Mouse (Mus musculus) olfactory bulb, adult 2 months (tissue): ENCODE data around the gene H2-Oa.

ENCODE experiments used
- CTCF ChIP-seq: fragments of 200-500 bp; IDR thresholded peaks from 2 replicates; pipeline ENCODE4 v1.5.1; 2012; ENCODE audit warnings: low read depth, mild to moderate bottlenecking, low read length, moderate library complexity; ENCODE audit not compliant: insufficient read depth
- POLR2A ChIP-seq: fragments of 200-500 bp; IDR thresholded peaks from 2 replicates; pipeline ENCODE4 v1.6.1; 2012; ENCODE audit warnings: mild to moderate bottlenecking, low read depth, low read length, moderate library complexity; ENCODE audit not compliant: insufficient read depth

GRCm38 (mm10) chr17:34102831-34103230 is 10.7 kb downstream of the H2-Oa start:
- TF ChIP-seq CTCF: no peak
- no peak for TF ChIP-seq POLR2A
